Mouse (Mus musculus): ENCODE data around the gene AC109138.7. TPM values are rescaled to one million over a fixed set of nuclear protein-coding genes. Genes with fewer than 3 reads are reported as not detected.

AC109138.7 gene
- not detected for total RNA-seq (2021)
- long read RNA-seq, experiment 1: 0 reads
- long read RNA-seq, experiment 2: 0 reads

GRCm38 (mm10) chr19:4214071-4214770 is at the start of gene AC109138.7, which contains the start of gene Clcf1:
Gene AC109138.7 (plus strand): TSS chr19:4214357.
Gene Clcf1 (plus strand): TSS chr19:4214238.
- DNase-seq (ENCODE audit: low spot score in 2 of 2): no peak

GRCm38 (mm10) chr19:4164721-4165120 is 49.4 kb upstream of the AC109138.7 start:
- DNase-seq (ENCODE audit: low spot score in 2 of 2): no peak

- no peak for DNase-seq (ENCODE audit: low spot score in 2 of 2)
Observed at GRCm38 (mm10) chr19:4166678-4167476, 47.3 kb upstream of the AC109138.7 start.

GRCm38 (mm10) chr19:4169378-4169784 is 44.8 kb upstream of the AC109138.7 start:
- peak; percentile 100 for DNase-seq (ENCODE audit: low spot score in 2 of 2)

- no peak for DNase-seq (ENCODE audit: low spot score in 2 of 2)
Observed at GRCm38 (mm10) chr19:4169810-4170209, 44.3 kb upstream of the AC109138.7 start.

GRCm38 (mm10) chr19:4170723-4171392 is 43.3 kb upstream of the AC109138.7 start:
- no peak for DNase-seq (ENCODE audit: low spot score in 2 of 2)

- no peak for DNase-seq (ENCODE audit: low spot score in 2 of 2)
Observed at GRCm38 (mm10) chr19:4171393-4172290, 42.5 kb upstream of the AC109138.7 start.

GRCm38 (mm10) chr19:4172925-4173324 is 41.2 kb upstream of the AC109138.7 start:
- no peak for DNase-seq (ENCODE audit: low spot score in 2 of 2)

GRCm38 (mm10) chr19:4175368-4175947 is 38.7 kb upstream of the AC109138.7 start, which contains the start of gene Carns1:
Gene Carns1 (minus strand): TSS chr19:4175479.
- no peak for DNase-seq (ENCODE audit: low spot score in 2 of 2)

- DNase-seq (ENCODE audit: low spot score in 2 of 2): no peak
Observed at GRCm38 (mm10) chr19:4180411-4180810, 33.7 kb upstream of the AC109138.7 start.

- DNase-seq (ENCODE audit: low spot score in 2 of 2): peak in 1 of 2 experiments; percentile 76
Observed at GRCm38 (mm10) chr19:4181892-4182291, 32.3 kb upstream of the AC109138.7 start.

- DNase-seq (ENCODE audit: low spot score in 2 of 2): no peak
Observed at GRCm38 (mm10) chr19:4183689-4184088, 30.5 kb upstream of the AC109138.7 start.

GRCm38 (mm10) chr19:4184976-4185975 is 28.9 kb upstream of the AC109138.7 start:
- DNase-seq (ENCODE audit: low spot score in 2 of 2): no peak

GRCm38 (mm10) chr19:4187303-4187702 is 26.9 kb upstream of the AC109138.7 start:
- DNase-seq (ENCODE audit: low spot score in 2 of 2): no peak

- DNase-seq (ENCODE audit: low spot score in 2 of 2): no peak
Observed at GRCm38 (mm10) chr19:4189051-4189620, 25.0 kb upstream of the AC109138.7 start.

GRCm38 (mm10) chr19:4190831-4191334 is 23.3 kb upstream of the AC109138.7 start, which contains the start of gene Tbc1d10c:
Gene Tbc1d10c (minus strand): TSS chr19:4191284.
- DNase-seq (ENCODE audit: low spot score in 2 of 2): no peak

- DNase-seq (ENCODE audit: low spot score in 2 of 2): peak; percentile 87 to 93
Observed at GRCm38 (mm10) chr19:4191528-4192250, 22.5 kb upstream of the AC109138.7 start, which contains the start of gene Ppp1ca. Gene Ppp1ca (plus strand): TSS chr19:4192065.
